In the genomic region with DNA sequence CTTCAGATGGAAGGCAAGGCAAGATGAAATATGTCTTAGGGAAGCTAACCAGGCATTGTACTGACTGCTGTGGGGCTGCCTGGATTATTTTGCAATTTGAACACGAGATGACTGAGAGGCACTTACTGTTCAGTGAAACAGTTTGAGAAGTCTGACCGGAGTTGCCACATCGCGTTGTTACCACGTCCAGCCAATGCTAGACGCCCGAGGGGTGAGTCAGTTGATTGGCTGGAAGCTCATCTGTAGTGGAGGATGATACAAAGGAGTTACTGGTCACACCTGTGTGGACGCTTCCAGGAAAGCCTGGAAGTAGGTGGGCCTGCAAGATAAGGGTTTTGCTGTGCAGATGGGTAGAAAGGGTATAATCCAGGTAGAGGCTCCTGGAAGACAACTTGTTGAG, we compare ENCODE assay signal across 18 mouse cellular contexts. TPM values are rescaled to one million over a fixed set of nuclear protein-coding genes. Genes with fewer than 3 reads are reported as not detected.
DNase-seq lines count a peak whose midpoint lies in the region; ATAC-seq and TF ChIP-seq lines count a peak whose summit lies in the region.
"Had no signal": no experiment of that assay in that cellular context is flagged by ENCODE, and none has a peak within 500 bp of the region (broad histone marks: within the 10 kb centered on the region; RNA-seq: fewer than 3 reads in every experiment).

No protein-coding gene starts in this region.

- H3K9ac ChIP-seq in liver, embryonic 16.5 days (ENCODE audit: low read depth, low read length) = no peak overlapping the region
- H3K9ac ChIP-seq in liver, embryonic 11.5 days (ENCODE audit: low read depth, low read length) = no peak overlapping the region
- 0 out of 2 replicates have a peak overlapping the region, but pooled peaks have one; percentile 4 for H3K9ac ChIP-seq in lung, embryonic 15.5 days
- H3K9ac ChIP-seq: intestine, embryonic 15.5 days; neural tube, embryonic 13.5 days had no signal

- peaks cover 5% of the 10 kb centered on the region; the same call in 1 of the 2 replicates for H3K36me3 ChIP-seq in liver, embryonic 16.5 days (ENCODE audit: control insufficient read depth, insufficient read depth)
- 0 out of 2 replicates have a peak, but pooled peaks cover 8% of the 10 kb centered on the region for H3K36me3 ChIP-seq in liver, embryonic 11.5 days (ENCODE audit: control insufficient read depth, insufficient read depth, low read length)
- peaks cover 41% of the 10 kb centered on the region for H3K36me3 ChIP-seq in lung, embryonic 15.5 days
- H3K36me3 ChIP-seq in small intestine, adult 2 months (ENCODE audit: control insufficient read depth, insufficient read depth, low read length) = peaks cover 38% of the 10 kb centered on the region
- H3K36me3 ChIP-seq: intestine, embryonic 15.5 days; neural tube, embryonic 13.5 days had no signal

- TF ChIP-seq POLR2A in small intestine, adult 2 months (IDR thresholded peaks at IDR 0.05; ENCODE audit: low read depth, low read length) = no peak

- no peak overlapping the region for H3K27ac ChIP-seq in liver, embryonic 16.5 days (ENCODE audit: low read length)
- no peak overlapping the region for H3K27ac ChIP-seq in liver, embryonic 11.5 days (ENCODE audit: low read depth, low read length)
- no peak overlapping the region for H3K27ac ChIP-seq in lung, embryonic 15.5 days
- peak overlapping the region; percentile 4; the same call in 1 of the 2 replicates for H3K27ac ChIP-seq in small intestine, adult 2 months (ENCODE audit: insufficient read depth, low read depth, low read length)
- H3K27ac ChIP-seq: forebrain, embryonic 10.5 days; heart, embryonic 10.5 days; intestine, embryonic 15.5 days; midbrain, embryonic 10.5 days; neural tube, embryonic 13.5 days had no signal

- no peak for TF ChIP-seq CTCF in small intestine, adult 2 months (IDR thresholded peaks at IDR 0.05; ENCODE audit: extremely low read depth, insufficient read length, insufficient replicate concordance, low read depth, low read length)

- H3K4me3 ChIP-seq in liver, embryonic 16.5 days (ENCODE audit: low read depth, low read length) = no peak overlapping the region
- no peak overlapping the region for H3K4me3 ChIP-seq in liver, embryonic 11.5 days (ENCODE audit: low read depth, low read length)
- H3K4me3 ChIP-seq in lung, embryonic 15.5 days = no peak overlapping the region
- H3K4me3 ChIP-seq in small intestine, adult 2 months (ENCODE audit: low read depth, low read length) = no peak overlapping the region
- H3K4me3 ChIP-seq: forebrain, embryonic 10.5 days; heart, embryonic 10.5 days; intestine, embryonic 15.5 days; midbrain, embryonic 10.5 days; neural tube, embryonic 13.5 days had no signal

- DNase-seq in CD4-positive, CD25-positive, alpha-beta regulatory T cell, adult 2 months (ENCODE audit: low read depth, low spot score) = peak; percentile 15
- DNase-seq in liver, embryonic 11.5 days (ENCODE audit: low spot score) = no peak
- no peak for DNase-seq in layer of hippocampus, adult 8-10 months (ENCODE audit: low spot score in 2 of 2)
- DNase-seq in MN1 (ENCODE audit: low spot score) = no peak
- DNase-seq: right cerebral cortex, postnatal 25 days had no signal

- H3K4me1 ChIP-seq in liver, embryonic 16.5 days (ENCODE audit: control insufficient read depth, low read depth, low read length) = peaks cover 12% of the 10 kb centered on the region
- H3K4me1 ChIP-seq in liver, embryonic 11.5 days (replicated peaks; ENCODE audit: control insufficient read depth, insufficient read depth, low read length) = peaks cover 22% of the 10 kb centered on the region
- peaks cover 16% of the 10 kb centered on the region for H3K4me1 ChIP-seq in lung, embryonic 15.5 days
- H3K4me1 ChIP-seq in small intestine, adult 2 months (ENCODE audit: control insufficient read depth, insufficient read depth, insufficient read length, low read length) = peaks cover 13% of the 10 kb centered on the region; the same call in 1 of the 2 replicates
- H3K4me1 ChIP-seq: neural tube, embryonic 13.5 days had no signal

- no peak for ATAC-seq in CD4-positive, CD25-positive, alpha-beta regulatory T cell, adult 4 months
- ATAC-seq in liver, embryonic 16.5 days (ENCODE audit: low read depth) = peak; percentile 22; the same call in 1 of the 2 replicates
- no peak for ATAC-seq in liver, embryonic 11.5 days (replicated peaks; ENCODE audit: low FRiP score)
- ATAC-seq in lung, embryonic 15.5 days (ENCODE audit: borderline replicate concordance, extremely low read depth, low FRiP score, low TSS enrichment) = no peak
- ATAC-seq: intestine, embryonic 15.5 days; Patski had no signal

- H3K27me3 ChIP-seq in liver, embryonic 16.5 days (ENCODE audit: control insufficient read depth, insufficient read depth, low read depth, low read length) = no peaks in the 10 kb centered on the region
- H3K27me3 ChIP-seq in liver, embryonic 11.5 days (replicated peaks; ENCODE audit: control insufficient read depth, insufficient read depth, low read length) = no peaks in the 10 kb centered on the region
- H3K27me3 ChIP-seq in lung, embryonic 15.5 days = no peaks in the 10 kb centered on the region
- no peaks in the 10 kb centered on the region for H3K27me3 ChIP-seq in small intestine, adult 2 months (ENCODE audit: control insufficient read depth, insufficient read depth, low read length)
- H3K27me3 ChIP-seq: intestine, embryonic 15.5 days; neural tube, embryonic 13.5 days; Patski had no signal

- peak overlapping the region; percentile 11; the same call in 1 of the 2 replicates for H3K4me2 ChIP-seq in liver, embryonic 16.5 days (ENCODE audit: low read depth, low read length)
- H3K4me2 ChIP-seq in liver, embryonic 11.5 days = no peak overlapping the region; the same call in 1 of the 2 replicates
- H3K4me2 ChIP-seq in lung, embryonic 15.5 days = no peak overlapping the region
- H3K4me2 ChIP-seq: intestine, embryonic 15.5 days; neural tube, embryonic 13.5 days had no signal

- 49% methylated on average over 8 of the region's 8 CpGs for WGBS in liver, embryonic 16.5 days (ENCODE audit: insufficient replicate concordance)
- 70% methylated on average over 8 of the region's 8 CpGs for WGBS in liver, embryonic 11.5 days
- 82% methylated on average over 8 of the region's 8 CpGs for WGBS in lung, embryonic 15.5 days
- 73% methylated on average over 8 of the region's 8 CpGs for WGBS in small intestine, adult 2 months

- no peaks in the 10 kb centered on the region for H3K9me3 ChIP-seq in liver, embryonic 16.5 days (replicated peaks; ENCODE audit: control insufficient read depth, low read length)
- no peaks in the 10 kb centered on the region for H3K9me3 ChIP-seq in liver, embryonic 11.5 days (ENCODE audit: control insufficient read depth, low read length)
- H3K9me3 ChIP-seq in lung, embryonic 15.5 days = no peaks in the 10 kb centered on the region
- H3K9me3 ChIP-seq: forebrain, embryonic 10.5 days; heart, embryonic 10.5 days; intestine, embryonic 15.5 days; midbrain, embryonic 10.5 days; neural tube, embryonic 13.5 days had no signal

RNA-seq across cellular contexts. Expression of a gene that starts 8.8 kb away (rescaled TPM):
- polyA plus RNA-seq in CD4-positive, CD25-positive, alpha-beta regulatory T cell, adult 4 months (2017; shearing (Covaris generic)) = 100 to 1,000 TPM; 158 to 204 TPM
- polyA plus RNA-seq in liver, embryonic 16.5 days (2015; fragmentation: Nextera tagmentation; extraction: Ambion mirVana) = 18.3 and 19.1 TPM in 2 replicates
- 18.6 and 20.4 TPM in 2 replicates for polyA plus RNA-seq in liver, embryonic 11.5 days (2014; fragmentation: Nextera tagmentation; extraction: Ambion mirVana)
- polyA plus RNA-seq in lung, embryonic 15.5 days (2015; fragmentation: Nextera tagmentation; extraction: Ambion mirVana) = 41.0 and 44.2 TPM in 2 replicates
- polyA plus RNA-seq in small intestine, adult 2 months (2012; rRNA removed) = 9.8 and 29.5 TPM in 2 replicates
- total RNA-seq in layer of hippocampus, adult 8-10 months (2022) = 10 to 100 TPM; 41.2 to 48.5 (median 44.3) TPM

RNA-seq across cellular contexts. Expression of a gene that starts 24.3 kb away (rescaled TPM):
- under 1 TPM in 1 of 2 experiments, not detected in 1; 0.16 TPM for polyA plus RNA-seq in CD4-positive, CD25-positive, alpha-beta regulatory T cell, adult 4 months (2017; shearing (Covaris generic))
- polyA plus RNA-seq in liver, embryonic 16.5 days (2015; fragmentation: Nextera tagmentation; extraction: Ambion mirVana) = not detected in 2 replicates
- polyA plus RNA-seq in liver, embryonic 11.5 days (2014; fragmentation: Nextera tagmentation; extraction: Ambion mirVana) = not detected in 2 replicates
- 0.10 TPM in 1 of 2 replicates, not detected in the other for polyA plus RNA-seq in lung, embryonic 15.5 days (2015; fragmentation: Nextera tagmentation; extraction: Ambion mirVana)
- 0.06 and 0.47 TPM in 2 replicates for polyA plus RNA-seq in small intestine, adult 2 months (2012; rRNA removed)
- not detected for total RNA-seq in layer of hippocampus, adult 8-10 months (2022)
- total RNA-seq: layer of hippocampus, adult 18-20 months; left cerebral cortex, postnatal 36 days had no signal
- polyA plus RNA-seq: cortical plate, adult 2 months; forebrain, embryonic 10.5 days; heart, embryonic 10.5 days; midbrain, embryonic 10.5 days; neural tube, embryonic 13.5 days had no signal
